Mouse (Mus musculus): ENCODE measurements at regions not wholly inside any gene's neighbourhood (a gene's known extent, or its start where the extent isn't known, plus 50 kb on each side); places are given as distances from the start of the nearest gene placed in this dataset.

GRCm38 (mm10) chr1:61418396-61418795 is 220.2 kb upstream of the Pard3b start:
- no peak for DNase-seq (ENCODE audit: low read depth)

DNA sequence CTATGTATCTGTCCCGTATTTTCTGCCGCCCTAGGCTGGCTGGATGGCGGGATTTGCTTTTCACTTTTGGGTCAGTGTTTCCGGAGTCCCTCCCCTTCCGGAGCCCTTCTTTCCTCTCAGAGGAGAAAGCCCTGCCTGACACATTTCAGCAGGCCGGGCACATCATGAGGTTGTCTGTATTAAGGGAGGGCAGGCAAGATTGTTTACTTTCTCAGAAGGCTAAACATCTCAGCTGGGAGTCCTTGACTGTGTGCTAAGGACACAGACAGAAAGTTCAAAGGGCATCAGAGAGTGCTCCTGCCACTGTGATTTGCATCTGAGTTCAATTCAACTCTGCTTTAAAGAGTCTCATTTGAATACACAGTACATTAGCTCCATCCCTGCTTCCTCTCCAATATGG is 218.8 kb upstream of the Pard3b start:
- DNase-seq (ENCODE audit: low read depth), result no peak

DNA sequence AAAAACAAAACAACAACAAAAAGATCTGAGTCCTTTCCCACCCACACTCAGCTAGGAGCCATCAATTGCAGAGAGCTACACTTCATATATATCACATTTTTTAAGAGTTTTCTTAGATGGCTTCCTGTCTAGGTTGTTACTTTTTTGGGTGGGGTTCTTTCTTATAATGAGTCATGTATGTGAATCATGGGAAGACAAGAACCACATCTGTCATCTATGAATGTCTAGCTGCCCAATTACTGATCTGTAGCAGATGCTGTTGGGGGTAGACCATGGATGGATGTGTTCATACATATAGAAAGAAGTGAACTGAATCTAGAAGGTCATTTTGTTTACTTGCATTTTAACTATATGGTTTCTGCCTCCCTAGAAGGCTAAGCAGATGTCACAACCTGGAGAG is 215.4 kb upstream of the Pard3b start:
- DNase-seq (ENCODE audit: low read depth), result no peak

- no peak for DNase-seq (ENCODE audit: low read depth)
Observed at GRCm38 (mm10) chr1:61428706-61429501, 209.7 kb upstream of the Pard3b start.

- DNase-seq (ENCODE audit: low read depth), result no peak
Observed at GRCm38 (mm10) chr1:61437603-61438002, 201.0 kb upstream of the Pard3b start.

- no peak for DNase-seq (ENCODE audit: low read depth)
Observed at GRCm38 (mm10) chr1:61461435-61461834, 177.2 kb upstream of the Pard3b start.

DNA sequence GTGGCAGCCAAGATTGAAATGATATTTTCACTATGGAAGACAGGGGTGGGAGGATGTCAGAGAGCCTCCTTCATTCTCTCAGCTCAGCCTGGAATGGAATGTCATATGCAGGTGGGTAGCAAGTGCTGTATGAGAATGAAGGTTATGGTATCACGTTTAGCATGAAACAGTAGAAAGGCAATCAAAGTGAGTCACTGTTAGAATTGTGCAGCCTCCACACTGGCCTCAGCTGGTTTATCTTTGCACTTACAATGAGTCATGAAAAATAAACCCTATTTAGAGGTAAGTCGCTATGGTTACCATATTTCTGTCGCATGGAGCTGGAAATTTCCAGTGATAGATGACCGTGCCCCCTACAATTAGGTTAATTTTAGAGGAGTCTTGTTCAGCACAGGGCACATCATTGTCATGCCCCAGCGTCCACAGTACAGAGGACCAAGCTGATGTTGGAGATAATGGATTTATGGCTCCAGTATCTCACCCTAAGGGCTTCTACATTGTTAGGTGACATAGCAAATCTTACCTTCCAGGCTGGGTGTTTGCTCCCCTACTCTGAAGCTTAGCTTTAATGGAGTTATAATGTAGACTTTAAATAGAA is 167.9 kb upstream of the Pard3b start:
- no peak for DNase-seq (ENCODE audit: low read depth)

DNA sequence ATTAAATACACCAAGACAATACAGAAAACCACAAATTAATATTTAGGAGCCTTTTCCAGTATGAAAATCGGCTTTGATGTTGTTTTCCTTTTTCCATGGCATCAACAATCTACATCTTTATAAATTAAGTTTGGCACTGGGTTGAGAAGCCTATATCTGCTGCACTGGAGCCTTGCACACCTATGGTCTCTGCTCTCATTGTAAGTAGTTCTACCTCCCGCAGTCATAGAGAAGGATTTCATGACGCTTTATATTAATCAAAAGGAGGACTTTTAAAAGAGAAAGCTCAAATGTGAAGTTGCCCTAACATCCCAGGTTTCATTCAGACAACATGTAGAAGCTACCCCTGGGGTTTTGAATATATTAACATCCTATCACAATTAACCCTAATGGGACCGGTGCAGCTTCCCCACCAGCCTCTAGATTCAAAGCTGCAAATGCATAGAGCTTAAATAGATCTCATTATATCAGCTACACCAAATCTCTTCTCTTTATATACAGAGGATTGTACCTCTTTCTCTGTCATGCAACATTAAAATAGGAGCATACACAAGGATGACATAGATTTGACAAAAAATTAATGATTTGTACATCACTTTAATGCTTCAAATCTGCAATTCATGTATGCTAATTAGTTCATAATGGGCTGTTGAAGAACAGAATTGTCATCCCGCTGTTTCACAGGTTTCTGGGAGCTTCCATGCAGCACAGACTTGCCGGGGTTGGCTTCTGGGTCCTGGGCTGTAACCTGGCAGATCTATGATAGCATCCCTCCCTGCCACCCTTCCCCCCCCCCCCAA is 166.6 kb upstream of the Pard3b start:
- no peak for DNase-seq (ENCODE audit: low read depth)

DNA sequence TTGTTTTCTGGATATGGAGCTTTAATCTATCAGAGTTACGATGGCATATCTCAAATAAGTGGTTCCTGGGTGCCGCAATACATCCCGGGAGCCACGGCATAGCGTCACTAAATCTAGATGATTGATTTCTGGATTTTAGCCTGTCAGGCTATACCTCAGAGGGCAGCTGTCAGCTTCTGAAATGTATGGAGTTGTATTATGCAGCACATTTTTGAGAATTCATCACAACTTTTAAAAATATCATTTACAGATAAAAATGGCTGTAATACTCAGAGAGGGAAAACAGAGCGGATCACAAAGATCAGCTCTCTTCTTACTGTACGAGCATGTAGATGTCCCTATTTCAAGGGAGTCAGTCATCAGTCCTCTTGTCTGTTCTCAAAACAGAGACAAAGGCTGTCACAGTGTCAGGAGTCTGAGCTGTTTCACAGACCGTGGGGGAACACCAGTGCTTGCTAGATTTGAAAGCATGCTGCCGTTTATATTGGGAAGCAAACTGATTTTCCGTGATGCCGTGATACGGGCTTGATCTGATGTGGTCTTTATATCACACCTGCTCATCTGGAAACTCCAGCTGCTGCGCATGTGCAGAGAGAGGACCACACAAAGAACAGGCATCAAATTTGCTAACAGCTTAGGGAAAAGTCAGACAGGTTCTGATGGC is 165.9 kb upstream of the Pard3b start:
- DNase-seq (ENCODE audit: low read depth), result no peak

GRCm38 (mm10) chr1:61485459-61485858 is 153.2 kb upstream of the Pard3b start:
- no peak for DNase-seq (ENCODE audit: low read depth)

GRCm38 (mm10) chr1:61524886-61525285 is 113.7 kb upstream of the Pard3b start:
- DNase-seq (ENCODE audit: low read depth), result peak; percentile 18

DNA sequence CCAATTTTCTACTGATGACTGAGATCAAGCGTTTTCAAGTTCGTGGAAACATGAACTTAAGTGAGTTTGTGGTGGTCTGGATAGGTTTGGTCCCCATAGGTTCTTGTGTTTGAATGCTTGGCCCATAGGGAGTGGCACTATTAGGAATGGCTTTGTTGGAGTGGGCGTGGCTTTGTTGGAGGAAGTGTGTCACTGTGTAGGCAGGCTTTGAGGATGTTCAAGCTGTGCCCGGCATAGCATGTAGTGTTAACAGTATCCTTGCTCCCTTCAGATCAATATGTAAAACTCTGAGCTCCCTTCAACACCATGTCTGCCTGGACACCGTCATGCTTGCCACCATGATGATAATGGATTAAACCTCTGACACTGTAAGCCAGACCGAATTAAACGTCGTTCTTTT is 112.7 kb upstream of the Pard3b start:
- DNase-seq (ENCODE audit: low read depth), result no peak

- no peak for DNase-seq (ENCODE audit: low read depth)
Observed at GRCm38 (mm10) chr1:61528757-61529156, 109.9 kb upstream of the Pard3b start.

GRCm38 (mm10) chr1:61530166-61530565 is 108.5 kb upstream of the Pard3b start:
- no peak for DNase-seq (ENCODE audit: low read depth)

- no peak for DNase-seq (ENCODE audit: low read depth)
Observed at GRCm38 (mm10) chr1:61531487-61531886, 107.1 kb upstream of the Pard3b start.

GRCm38 (mm10) chr1:61540081-61540480 is 98.5 kb upstream of the Pard3b start:
- no peak for DNase-seq (ENCODE audit: low read depth)

GRCm38 (mm10) chr1:61541166-61541565 is 97.5 kb upstream of the Pard3b start:
- no peak for DNase-seq (ENCODE audit: low read depth)

GRCm38 (mm10) chr1:61552577-61553517 is 85.8 kb upstream of the Pard3b start:
- no peak for DNase-seq (ENCODE audit: low read depth)

DNA sequence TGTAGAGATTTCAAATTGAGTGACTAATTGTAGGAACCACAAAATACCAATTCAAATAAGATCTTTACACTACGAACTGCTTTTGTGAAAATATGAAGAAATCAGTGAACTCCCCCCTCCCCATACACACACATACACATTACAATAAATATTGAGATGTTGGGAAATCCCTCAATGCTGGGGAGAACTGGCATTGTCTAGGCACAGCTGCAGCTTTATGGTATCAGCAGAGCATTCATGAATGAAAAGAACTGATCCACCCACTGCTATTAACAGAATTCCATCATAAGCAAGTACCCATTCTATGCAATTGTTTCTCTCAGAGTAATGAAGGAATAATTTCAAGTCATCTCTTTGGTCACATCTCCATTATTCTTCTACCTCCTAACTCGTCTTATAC is 79.1 kb upstream of the Pard3b start:
- DNase-seq (ENCODE audit: low read depth), result no peak

DNA sequence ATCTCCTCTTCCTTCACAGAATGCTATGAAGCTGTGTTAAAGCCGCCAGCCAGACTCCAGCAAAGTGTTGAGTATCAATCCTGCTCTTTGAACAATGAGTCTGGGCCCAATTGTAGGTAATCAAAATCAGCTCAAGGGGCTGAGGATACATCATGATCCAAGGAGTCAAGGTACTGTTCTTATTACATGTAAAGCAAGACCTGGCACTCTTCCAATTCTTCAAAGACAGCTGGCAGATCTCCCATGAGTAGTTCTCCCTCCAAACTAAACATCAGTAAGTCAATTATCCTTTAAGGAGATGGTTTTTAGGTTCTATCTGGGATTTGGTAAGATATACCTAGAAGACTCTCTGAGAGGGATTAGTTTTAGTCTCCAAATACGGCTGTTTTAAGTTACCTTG is 76.5 kb upstream of the Pard3b start:
- no peak for DNase-seq (ENCODE audit: low read depth)

DNA sequence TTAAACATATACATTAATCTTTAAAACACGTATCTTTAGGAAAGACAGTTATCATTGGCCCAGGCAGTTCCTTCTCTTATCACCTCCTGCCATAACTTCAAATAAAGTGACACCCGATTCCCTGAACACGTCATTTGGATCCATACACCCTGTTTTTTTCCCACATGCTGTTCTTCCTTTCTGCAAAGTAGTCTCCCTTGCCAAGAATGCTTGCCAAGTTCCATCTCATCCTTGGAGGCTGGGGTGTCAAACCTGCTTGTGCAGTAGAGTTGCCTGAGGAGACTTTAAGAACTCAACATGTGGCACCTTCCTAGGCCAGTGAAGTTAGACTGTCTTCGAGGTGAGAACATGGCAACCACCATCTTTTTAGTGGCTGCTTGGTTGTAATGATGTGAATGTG is 73.2 kb upstream of the Pard3b start:
- no peak for DNase-seq (ENCODE audit: low read depth)

Measured in 416B (cell line).